Mouse (Mus musculus): ENCODE measurements around the gene Olfr640. TPM values are rescaled to one million over a fixed set of nuclear protein-coding genes. Genes with fewer than 3 reads are reported as not detected.

Gene Olfr640
- not detected in 2 replicates for polyA plus RNA-seq (2015; fragmentation: Nextera tagmentation; extraction: Ambion mirVana)

- H3K4me3 ChIP-seq (ENCODE audit: low read length), result no peak within 1 kb of the TSS
- H3K4me2 ChIP-seq (ENCODE audit: low read depth, low read length), result no peak within 1 kb of the TSS
- H3K27me3 ChIP-seq (replicated peaks; ENCODE audit: control insufficient read depth, insufficient read depth, low read length), result no peaks in the 10 kb centered on the region
- H3K9ac ChIP-seq (ENCODE audit: low read depth, low read length), result no peak within 1 kb of the TSS
- no peaks in the 10 kb centered on the region for H3K36me3 ChIP-seq (ENCODE audit: control insufficient read depth, insufficient read depth, low read length)
- 71% methylated on average over 6 of the region's 6 CpGs for WGBS
- no peak within 1 kb of the TSS for H3K27ac ChIP-seq (ENCODE audit: low read length)
- H3K9me3 ChIP-seq (ENCODE audit: control insufficient read depth, low read length), result no peaks in the 10 kb centered on the region
- H3K4me1 ChIP-seq (ENCODE audit: control insufficient read depth, insufficient read depth, low read length), result no peaks in the 10 kb centered on the region
- ATAC-seq, result no peak
These were observed at the start of gene Olfr640 for GRCm38 (mm10) chr7:104025473-104025872. Gene Olfr640, minus strand, starts transcription at chr7:104025573.

DNA sequence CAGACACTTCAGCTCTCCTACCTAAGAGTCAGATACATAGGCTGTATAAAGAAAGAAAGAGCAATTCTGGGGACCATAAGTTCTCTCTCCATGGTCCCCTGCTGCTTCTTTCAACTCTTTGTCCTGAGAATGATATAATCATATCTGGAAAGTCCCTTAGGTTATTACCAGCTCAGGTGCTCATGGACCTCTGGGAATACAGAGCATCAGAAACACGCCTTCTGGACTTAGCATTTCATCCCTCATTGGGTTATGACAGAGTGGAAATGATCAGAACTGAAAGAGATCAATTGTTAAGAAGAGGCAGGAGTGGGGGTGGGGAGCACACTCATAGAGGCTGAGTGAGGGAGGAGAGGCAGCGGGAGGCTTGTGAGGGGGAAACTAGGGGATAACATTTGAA lies 46.4 kb upstream of the Olfr640 start, which contains the start of gene Olfr644:
TSS of gene Olfr644 (minus strand) at position 101 of the 400 bp plus-strand sequence.
- H3K27me3 ChIP-seq (replicated peaks; ENCODE audit: control insufficient read depth, insufficient read depth, low read length), result no peaks in the 10 kb centered on the region
- H3K4me3 ChIP-seq (ENCODE audit: low read length), result no peak within 1 kb of the TSS
- no peak for ATAC-seq
- no peak within 1 kb of the TSS for H3K4me2 ChIP-seq (ENCODE audit: low read depth, low read length)
- no peak within 1 kb of the TSS for H3K9ac ChIP-seq (ENCODE audit: low read depth, low read length)
- no peaks in the 10 kb centered on the region for H3K4me1 ChIP-seq (ENCODE audit: control insufficient read depth, insufficient read depth, low read length)
- no peaks in the 10 kb centered on the region for H3K9me3 ChIP-seq (ENCODE audit: control insufficient read depth, low read length)
- H3K36me3 ChIP-seq (ENCODE audit: control insufficient read depth, insufficient read depth, low read length), result no peaks in the 10 kb centered on the region
- no peak within 1 kb of the TSS for H3K27ac ChIP-seq (ENCODE audit: low read length)
- WGBS, result 76% methylated on average over 2 of the region's 2 CpGs

DNA sequence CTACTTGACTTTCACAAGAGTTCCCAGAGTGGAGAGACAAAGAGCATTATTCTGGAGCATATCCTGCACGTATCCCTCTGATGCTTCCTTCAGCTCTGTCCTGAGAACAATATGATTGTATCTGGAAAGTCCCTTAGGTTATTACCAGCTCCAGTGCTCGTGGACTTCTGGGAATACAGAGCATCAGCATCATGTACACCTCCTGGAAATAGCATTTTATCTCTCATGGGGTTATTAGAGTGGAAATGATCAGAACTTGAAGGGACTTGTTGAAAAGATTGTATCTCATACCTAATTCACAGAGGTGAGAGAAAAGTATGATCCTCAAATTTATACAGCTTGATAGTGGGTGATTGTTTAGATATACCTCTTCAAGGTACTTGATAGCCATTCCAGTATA lies 36.0 kb upstream of the Olfr640 start, which contains the start of gene 4930516K23Rik:
TSS of gene 4930516K23Rik (minus strand) at position 101 of the 400 bp plus-strand sequence.
- Histone ChIP-seq H3K9ac (ENCODE audit: low read depth, low read length) (no peak within 1 kb of the TSS), H3K9me3 (ENCODE audit: control insufficient read depth, low read length) (no peaks in the 10 kb centered on the region), H3K27ac (ENCODE audit: low read length) (no peak within 1 kb of the TSS), H3K27me3 (replicated peaks; ENCODE audit: control insufficient read depth, insufficient read depth, low read length) (no peaks in the 10 kb centered on the region), H3K36me3 (ENCODE audit: control insufficient read depth, insufficient read depth, low read length) (no peaks in the 10 kb centered on the region), H3K4me1 (ENCODE audit: control insufficient read depth, insufficient read depth, low read length) (no peaks in the 10 kb centered on the region), H3K4me2 (ENCODE audit: low read depth, low read length) (no peak within 1 kb of the TSS), H3K4me3 (ENCODE audit: low read length) (no peak within 1 kb of the TSS)
- WGBS, result 56% methylated on average over 2 of the region's 2 CpGs
- ATAC-seq, result no peak

- no peaks in the 10 kb centered on the region for H3K36me3 ChIP-seq (ENCODE audit: control insufficient read depth, insufficient read depth, low read length)
- ATAC-seq, result no peak
- no peak overlapping the region for H3K27ac ChIP-seq (ENCODE audit: low read length)
- H3K4me3 ChIP-seq (ENCODE audit: low read length), result no peak overlapping the region
- no peaks in the 10 kb centered on the region for H3K27me3 ChIP-seq (replicated peaks; ENCODE audit: control insufficient read depth, insufficient read depth, low read length)
- no peaks in the 10 kb centered on the region for H3K4me1 ChIP-seq (ENCODE audit: control insufficient read depth, insufficient read depth, low read length)
- no peak overlapping the region for H3K4me2 ChIP-seq (ENCODE audit: low read depth, low read length)
- no peak overlapping the region for H3K9ac ChIP-seq (ENCODE audit: low read depth, low read length)
- H3K9me3 ChIP-seq (ENCODE audit: control insufficient read depth, low read length), result no peaks in the 10 kb centered on the region
- WGBS, result 84% methylated on average over 1 of the region's 1 CpGs
These were observed 33.8 kb upstream of the Olfr640 start for GRCm38 (mm10) chr7:104059215-104059614.

DNA sequence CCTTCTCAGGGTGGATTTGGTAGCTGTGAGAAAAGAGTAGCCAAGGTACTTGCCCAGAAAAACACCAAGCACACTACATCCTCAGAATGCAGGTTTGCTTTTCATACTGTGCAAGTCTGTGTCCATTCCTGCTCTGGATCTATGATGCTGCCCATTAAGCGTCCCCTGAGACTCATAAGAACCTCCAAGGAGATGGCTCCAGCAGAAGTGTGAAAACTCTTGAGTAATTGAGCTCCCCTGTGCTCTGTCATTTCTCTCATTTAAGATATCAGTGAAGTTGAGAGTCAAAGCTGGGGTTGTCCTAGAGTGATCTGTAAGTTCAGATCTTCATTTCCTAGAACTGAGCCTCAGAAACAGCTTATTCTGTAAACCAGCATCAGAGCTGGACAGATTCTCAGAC lies 27.2 kb upstream of the Olfr640 start, which contains the start of gene Olfr642:
TSS of gene Olfr642 (minus strand) at position 101 of the 400 bp plus-strand sequence.
- H3K9me3 ChIP-seq (ENCODE audit: control insufficient read depth, low read length), result no peaks in the 10 kb centered on the region
- no peaks in the 10 kb centered on the region for H3K36me3 ChIP-seq (ENCODE audit: control insufficient read depth, insufficient read depth, low read length)
- no peak for ATAC-seq
- WGBS, result 83% methylated on average over 1 of the region's 1 CpGs
- H3K4me2 ChIP-seq (ENCODE audit: low read depth, low read length), result no peak within 1 kb of the TSS
- H3K9ac ChIP-seq (ENCODE audit: low read depth, low read length), result no peak within 1 kb of the TSS
- no peaks in the 10 kb centered on the region for H3K27me3 ChIP-seq (replicated peaks; ENCODE audit: control insufficient read depth, insufficient read depth, low read length)
- no peak within 1 kb of the TSS for H3K4me3 ChIP-seq (ENCODE audit: low read length)
- H3K4me1 ChIP-seq (ENCODE audit: control insufficient read depth, insufficient read depth, low read length), result no peaks in the 10 kb centered on the region
- no peak within 1 kb of the TSS for H3K27ac ChIP-seq (ENCODE audit: low read length)

DNA sequence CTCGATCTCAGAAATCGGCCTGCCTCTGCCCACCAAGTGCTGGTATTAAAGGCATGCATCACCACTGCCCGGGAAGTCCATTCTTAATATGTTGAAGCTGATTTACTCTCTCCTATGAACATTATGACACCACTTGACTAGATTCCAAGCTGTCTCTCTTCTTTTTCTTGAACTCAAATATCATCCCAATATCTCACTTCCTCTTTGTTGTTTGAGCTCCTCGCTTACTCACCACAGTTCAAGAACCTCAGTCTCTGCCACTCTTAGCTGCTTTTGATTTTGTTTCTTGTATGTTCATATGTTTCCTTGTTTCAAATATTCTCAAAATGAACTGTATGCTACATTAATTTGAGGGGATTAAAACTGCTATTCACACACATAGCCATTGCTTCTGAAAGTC lies 25.4 kb upstream of the Olfr640 start:
- no peak overlapping the region for H3K4me2 ChIP-seq (ENCODE audit: low read depth, low read length)
- H3K9me3 ChIP-seq (ENCODE audit: control insufficient read depth, low read length), result no peaks in the 10 kb centered on the region
- no peak overlapping the region for H3K27ac ChIP-seq (ENCODE audit: low read length)
- no peaks in the 10 kb centered on the region for H3K27me3 ChIP-seq (replicated peaks; ENCODE audit: control insufficient read depth, insufficient read depth, low read length)
- WGBS, result 89% methylated on average over 4 of the region's 4 CpGs
- no peaks in the 10 kb centered on the region for H3K36me3 ChIP-seq (ENCODE audit: control insufficient read depth, insufficient read depth, low read length)
- no peak overlapping the region for H3K9ac ChIP-seq (ENCODE audit: low read depth, low read length)
- no peak for ATAC-seq
- H3K4me1 ChIP-seq (ENCODE audit: control insufficient read depth, insufficient read depth, low read length), result no peaks in the 10 kb centered on the region
- H3K4me3 ChIP-seq (ENCODE audit: low read length), result no peak overlapping the region

DNA sequence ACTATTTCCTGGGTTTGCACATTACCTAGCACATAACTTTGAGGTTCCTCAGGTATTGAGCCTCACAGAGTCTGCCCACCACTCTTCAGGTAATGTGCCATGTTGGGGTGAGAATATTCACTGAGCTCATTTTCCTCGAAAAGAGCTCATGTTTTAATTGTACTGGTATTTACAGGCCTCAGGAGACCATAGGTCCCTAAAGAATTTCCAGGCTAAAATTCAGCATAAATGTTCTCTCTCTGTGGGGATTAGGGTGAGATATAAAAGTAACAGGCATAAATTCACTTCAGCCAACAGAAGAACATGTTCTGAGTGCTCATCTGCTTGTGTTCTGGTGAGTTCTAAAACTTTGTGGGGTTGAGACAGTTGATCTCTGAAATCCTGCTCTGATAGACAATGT lies 9.8 kb upstream of the Olfr640 start, which contains the start of gene Olfr641:
TSS of gene Olfr641 (plus strand) at position 301 of the 400 bp plus-strand sequence.
- H3K4me2 ChIP-seq (ENCODE audit: low read depth, low read length), result no peak within 1 kb of the TSS
- H3K4me1 ChIP-seq (ENCODE audit: control insufficient read depth, insufficient read depth, low read length), result no peaks in the 10 kb centered on the region
- 76% methylated on average over 1 of the region's 1 CpGs for WGBS
- H3K9ac ChIP-seq (ENCODE audit: low read depth, low read length), result no peak within 1 kb of the TSS
- no peaks in the 10 kb centered on the region for H3K27me3 ChIP-seq (replicated peaks; ENCODE audit: control insufficient read depth, insufficient read depth, low read length)
- ATAC-seq, result no peak
- H3K27ac ChIP-seq (ENCODE audit: low read length), result no peak within 1 kb of the TSS
- no peaks in the 10 kb centered on the region for H3K36me3 ChIP-seq (ENCODE audit: control insufficient read depth, insufficient read depth, low read length)
- H3K4me3 ChIP-seq (ENCODE audit: low read length), result no peak within 1 kb of the TSS
- no peaks in the 10 kb centered on the region for H3K9me3 ChIP-seq (ENCODE audit: control insufficient read depth, low read length)

- Histone ChIP-seq H3K9me3 (ENCODE audit: control insufficient read depth, low read length) (no peaks in the 10 kb centered on the region), H3K4me3 (ENCODE audit: low read length) (no peak overlapping the region), H3K4me2 (ENCODE audit: low read depth, low read length) (no peak overlapping the region), H3K27me3 (replicated peaks; ENCODE audit: control insufficient read depth, insufficient read depth, low read length) (no peaks in the 10 kb centered on the region), H3K27ac (ENCODE audit: low read length) (no peak overlapping the region), H3K36me3 (ENCODE audit: control insufficient read depth, insufficient read depth, low read length) (no peaks in the 10 kb centered on the region), H3K9ac (ENCODE audit: low read depth, low read length) (no peak overlapping the region), H3K4me1 (ENCODE audit: control insufficient read depth, insufficient read depth, low read length) (no peaks in the 10 kb centered on the region)
- WGBS, result 83% methylated on average over 3 of the region's 3 CpGs
- no peak for ATAC-seq
These were observed 1.6 kb upstream of the Olfr640 start for GRCm38 (mm10) chr7:104026978-104027377.

DNA sequence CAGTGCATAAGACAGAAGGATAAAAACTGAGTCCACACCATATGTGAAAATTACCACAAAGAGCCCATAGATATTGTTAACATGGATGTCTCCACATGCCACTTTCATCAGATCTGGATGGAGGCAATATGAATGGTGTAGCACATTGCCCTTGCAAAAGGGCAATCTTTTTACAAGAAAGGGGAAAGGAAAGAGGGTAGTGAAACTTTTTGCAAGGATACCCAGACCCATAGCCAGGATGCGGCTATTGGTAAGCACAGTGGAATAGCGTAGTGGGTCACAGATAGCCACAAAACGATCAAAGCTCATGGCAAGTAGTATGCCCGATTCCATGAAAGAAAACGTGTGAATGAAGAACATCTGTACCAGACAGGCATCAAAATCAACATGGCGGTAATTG lies 3.7 kb downstream of the Olfr640 start:
- Histone ChIP-seq H3K4me1 (ENCODE audit: control insufficient read depth, insufficient read depth, low read length) (no peaks in the 10 kb centered on the region), H3K9ac (ENCODE audit: low read depth, low read length) (no peak overlapping the region), H3K4me3 (ENCODE audit: low read length) (no peak overlapping the region), H3K27me3 (replicated peaks; ENCODE audit: control insufficient read depth, insufficient read depth, low read length) (no peaks in the 10 kb centered on the region), H3K27ac (ENCODE audit: low read length) (no peak overlapping the region), H3K9me3 (ENCODE audit: control insufficient read depth, low read length) (no peaks in the 10 kb centered on the region), H3K4me2 (ENCODE audit: low read depth, low read length) (no peak overlapping the region), H3K36me3 (ENCODE audit: control insufficient read depth, insufficient read depth, low read length) (no peaks in the 10 kb centered on the region)
- no peak for ATAC-seq
- 93% methylated on average over 6 of the region's 6 CpGs for WGBS

DNA sequence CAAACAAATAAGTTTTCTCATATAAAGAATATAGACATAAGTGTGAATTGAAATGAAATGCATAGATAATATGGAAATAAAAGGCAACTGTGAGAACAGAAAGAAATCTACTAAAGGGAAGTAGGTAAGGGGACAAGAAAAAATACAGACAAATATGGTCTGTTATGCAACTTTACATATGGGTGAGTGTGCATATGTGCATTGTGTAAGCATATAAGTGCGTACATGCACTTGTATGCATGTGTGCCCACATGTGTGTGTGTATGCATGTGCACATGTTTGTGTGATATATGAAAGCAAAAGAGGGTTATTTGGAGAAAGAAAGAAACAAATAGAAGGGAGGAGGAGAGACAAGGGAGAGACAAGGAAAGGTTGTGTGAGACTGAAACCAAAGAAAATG lies 6.4 kb downstream of the Olfr640 start:
- Histone ChIP-seq H3K27ac (ENCODE audit: low read length) (no peak overlapping the region), H3K4me1 (ENCODE audit: control insufficient read depth, insufficient read depth, low read length) (no peaks in the 10 kb centered on the region), H3K9ac (ENCODE audit: low read depth, low read length) (no peak overlapping the region), H3K36me3 (ENCODE audit: control insufficient read depth, insufficient read depth, low read length) (no peaks in the 10 kb centered on the region), H3K27me3 (replicated peaks; ENCODE audit: control insufficient read depth, insufficient read depth, low read length) (no peaks in the 10 kb centered on the region), H3K4me3 (ENCODE audit: low read length) (no peak overlapping the region), H3K4me2 (ENCODE audit: low read depth, low read length) (no peak overlapping the region), H3K9me3 (ENCODE audit: control insufficient read depth, low read length) (no peaks in the 10 kb centered on the region)
- ATAC-seq, result no peak
- 93% methylated on average over 1 of the region's 1 CpGs for WGBS
